Mouse (Mus musculus) CH12.LX (cell line): ENCODE measurements around the gene Vapb. TPM values are rescaled to one million over a fixed set of nuclear protein-coding genes. Genes with fewer than 3 reads are reported as not detected.

Experiments used
- DNase-seq: peaks from one replicate; pipeline ENCODE4 v3.0.0-alpha.2; 2013; ENCODE audit errors: extremely low read depth
- H3K27ac ChIP-seq: 2 replicates; pipeline ENCODE4 v1.5.1; 2012; ENCODE audit warnings: low read depth, mild to moderate bottlenecking, control low read depth, moderate library complexity; ENCODE audit not compliant: insufficient read depth
- H3K27me3 ChIP-seq: replicated peaks from 2 replicates; pipeline ENCODE3; 2012; ENCODE audit warnings: inconsistent platforms
- H3K36me3 ChIP-seq, 2 experiments: replicated peaks in 1 of 2; 2 replicates each; pipeline versions ENCODE3 to v1.6.1; 2012; ENCODE audit warnings: inconsistent platforms in 1 of 2, low read length in 1 of 2, mild to moderate bottlenecking in 1 of 2, mixed read lengths in 1 of 2, moderate library complexity in 1 of 2; ENCODE audit not compliant: control insufficient read depth in 1 of 2, insufficient read depth in 1 of 2
- H3K4me1 ChIP-seq, 2 experiments: 2 replicates each; pipeline ENCODE4 v1.6.1; 2012; ENCODE audit warnings: inconsistent platforms in 1 of 2, moderate library complexity in 1 of 2; ENCODE audit not compliant: insufficient read depth in 2 of 2, control insufficient read depth in 1 of 2
- H3K4me2 ChIP-seq: 2 replicates; pipeline ENCODE4 v1.6.1; 2012; ENCODE audit warnings: low read depth, mild to moderate bottlenecking, control low read depth; ENCODE audit not compliant: poor library complexity, insufficient read depth, severe bottlenecking
- H3K4me3 ChIP-seq, 3 experiments: fragments of 150-350 bp in 1 of 3; sonication (generic) in 1 of 3; replicated peaks in 1 of 3; 2 replicates each; pipeline versions ENCODE3 to v1.5.1; 2011 to 2012; ENCODE audit warnings: low read depth in 2 of 3, low read length in 2 of 3, mild to moderate bottlenecking in 2 of 3, moderate library complexity in 2 of 3, control low read depth in 1 of 3, improper control_type of control experiment in 1 of 3, inconsistent platforms in 1 of 3, mixed read lengths in 1 of 3; ENCODE audit not compliant: poor library complexity in 1 of 3
- H3K79me2 ChIP-seq: replicated peaks from 2 replicates; pipeline ENCODE4 v1.6.1; 2012; ENCODE audit warnings: mild to moderate bottlenecking, moderate library complexity; ENCODE audit not compliant: control insufficient read depth, poor library complexity, insufficient read depth, severe bottlenecking; ENCODE audit errors: extremely low read depth
- H3K9ac ChIP-seq: 2 replicates; pipeline ENCODE4 v1.6.1; 2012; ENCODE audit warnings: low read depth, mild to moderate bottlenecking, control low read depth, moderate library complexity; ENCODE audit not compliant: insufficient read depth
- H3K9me3 ChIP-seq: replicated peaks from 2 replicates; pipeline ENCODE3; 2012; ENCODE audit warnings: low read length, inconsistent platforms, mixed read lengths
- BHLHE40 ChIP-seq: IDR thresholded peaks from 2 replicates; pipeline ENCODE4 v1.6.1; 2011; ENCODE audit warnings: mild to moderate bottlenecking, low read depth, low read length, improper control_type of control experiment
- CHD1 ChIP-seq: IDR thresholded peaks from 2 replicates; pipeline ENCODE4 v1.6.1; 2012; ENCODE audit warnings: low read depth, low read length, improper control_type of control experiment, inconsistent platforms
- CTCF ChIP-seq, 2 experiments: IDR thresholded peaks in 1 of 2; conservative IDR thresholded peaks in 1 of 2; 2 replicates each; pipeline ENCODE4 v1.5.1; 2011 to 2012; ENCODE audit warnings: low read depth in 2 of 2, low read length in 2 of 2, improper control_type of control experiment in 1 of 2, inconsistent platforms in 1 of 2, mild to moderate bottlenecking in 1 of 2, moderate library complexity in 1 of 2
- E2F4 ChIP-seq: IDR thresholded peaks from 2 replicates; pipeline ENCODE4 v1.6.1; 2011; ENCODE audit warnings: low read depth, low read length, improper control_type of control experiment; ENCODE audit not compliant: insufficient replicate concordance
- ETS1 ChIP-seq: conservative IDR thresholded peaks from 2 replicates; pipeline ENCODE4 v1.6.1; 2012; ENCODE audit warnings: low read depth, mild to moderate bottlenecking, inconsistent platforms, low read length, improper control_type of control experiment, moderate library complexity
- GABPA ChIP-seq: IDR thresholded peaks from 2 replicates; pipeline ENCODE4 v1.6.1; 2012; ENCODE audit warnings: low read depth, low read length, improper control_type of control experiment, inconsistent platforms; ENCODE audit not compliant: insufficient replicate concordance
- IRF4 ChIP-seq: IDR thresholded peaks from 2 replicates; pipeline ENCODE4 v1.6.1; 2014; ENCODE audit warnings: low read depth, mild to moderate bottlenecking, inconsistent platforms, low read length, improper control_type of control experiment
- JUN ChIP-seq: IDR thresholded peaks from 2 replicates; pipeline ENCODE4 v1.6.1; 2011; ENCODE audit warnings: low read depth, mild to moderate bottlenecking, low read length, improper control_type of control experiment, moderate library complexity; ENCODE audit not compliant: insufficient read depth
- MAX ChIP-seq: IDR thresholded peaks from 2 replicates; pipeline ENCODE4 v1.6.1; 2011; ENCODE audit warnings: low read length, improper control_type of control experiment
- MAZ ChIP-seq: IDR thresholded peaks from 2 replicates; pipeline ENCODE4 v1.6.1; 2012; ENCODE audit warnings: low read depth, mild to moderate bottlenecking, inconsistent platforms, low read length, improper control_type of control experiment, moderate library complexity
- MXI1 ChIP-seq: IDR thresholded peaks from 2 replicates; pipeline ENCODE4 v1.6.1; 2011; ENCODE audit warnings: mild to moderate bottlenecking, low read depth, low read length, improper control_type of control experiment
- NELFE ChIP-seq: IDR thresholded peaks from 2 replicates; pipeline ENCODE4 v1.6.1; 2011; ENCODE audit warnings: low read depth, low read length, improper control_type of control experiment
- NRF1 ChIP-seq: IDR thresholded peaks from 2 replicates; pipeline ENCODE4 v1.6.1; 2014; ENCODE audit warnings: low read depth, mild to moderate bottlenecking, inconsistent platforms, low read length, improper control_type of control experiment, moderate library complexity
- PAX5 ChIP-seq: IDR thresholded peaks from 2 replicates; pipeline ENCODE4 v1.6.1; 2012; ENCODE audit warnings: low read length, inconsistent platforms, mixed read lengths
- POLR2A ChIP-seq: IDR thresholded peaks from 2 replicates; pipeline ENCODE4 v1.6.1; 2011; ENCODE audit warnings: low read depth, mild to moderate bottlenecking, improper control_type of control experiment, low read length
- RAD21 ChIP-seq: IDR thresholded peaks from 2 replicates; pipeline ENCODE4 v1.6.1; 2011; ENCODE audit warnings: low read depth, mild to moderate bottlenecking, low read length, improper control_type of control experiment, moderate library complexity
- RCOR1 ChIP-seq: conservative IDR thresholded peaks from 2 replicates; pipeline ENCODE4 v1.6.1; 2012; ENCODE audit warnings: low read depth, mild to moderate bottlenecking, inconsistent platforms, low read length, improper control_type of control experiment
- SIN3A ChIP-seq: IDR thresholded peaks from 2 replicates; pipeline ENCODE4 v1.6.1; 2012; ENCODE audit warnings: low read length, improper control_type of control experiment, inconsistent platforms
- SMC3 ChIP-seq: IDR thresholded peaks from 2 replicates; pipeline ENCODE4 v1.6.1; 2011; ENCODE audit warnings: low read depth, low read length, improper control_type of control experiment
- TBP ChIP-seq: conservative IDR thresholded peaks from 2 replicates; pipeline ENCODE4 v1.6.1; 2011; ENCODE audit warnings: low read depth, low read length, improper control_type of control experiment
- TCF12 ChIP-seq: IDR thresholded peaks from 2 replicates; pipeline ENCODE4 v1.6.1; 2014; ENCODE audit warnings: low read depth, mild to moderate bottlenecking, inconsistent platforms, low read length, improper control_type of control experiment
- UBTF ChIP-seq: IDR thresholded peaks from 2 replicates; pipeline ENCODE4 v1.6.1; 2012; ENCODE audit warnings: low read depth, mild to moderate bottlenecking, inconsistent platforms, low read length, improper control_type of control experiment, moderate library complexity
- USF1 ChIP-seq: IDR thresholded peaks from 2 replicates; pipeline ENCODE4 v1.6.1; 2014; ENCODE audit warnings: low read depth, mild to moderate bottlenecking, inconsistent platforms, low read length, improper control_type of control experiment
- USF2 ChIP-seq: conservative IDR thresholded peaks from 2 replicates; pipeline ENCODE4 v1.6.1; 2011; ENCODE audit warnings: low read depth, low read length, improper control_type of control experiment
- ZC3H11A ChIP-seq: IDR thresholded peaks from 2 replicates; pipeline ENCODE4 v1.6.1; 2012; ENCODE audit warnings: low read depth, mild to moderate bottlenecking, inconsistent platforms, low read length, improper control_type of control experiment
- ZMIZ1 ChIP-seq: IDR thresholded peaks from 2 replicates; pipeline ENCODE4 v1.6.1; 2012; ENCODE audit warnings: low read depth, mild to moderate bottlenecking, inconsistent platforms, low read length, improper control_type of control experiment
- dilution Hi-C: fragments of 300-500 bp; cut with MboI; formaldehyde crosslinking; loops from 2 replicates; pipeline ENCODE4 v1.14.3; 2020; ENCODE audit warnings: low sequenced_read_pairs; ENCODE audit not compliant: extremely low pct_unique_long_range_greater_than_20kb, extremely low pct_ligation_motif_present
- in situ Hi-C: fragments of 300-500 bp; cut with MboI; formaldehyde crosslinking; loops from 3 replicates; pipeline ENCODE4 v1.14.3; 2019; ENCODE audit warnings: low sequenced_read_pairs, low pct_ligation_motif_present, low pct_unique_long_range_greater_than_20kb, mixed read lengths
- polyA plus RNA-seq: library from polyadenylated mRNA; unstranded; fragments of >175 nt; gene quantifications from 2 replicates; pipeline ENCODE4 v1.2.1, GENCODE M21; 2012; ENCODE audit warnings: low read depth; ENCODE audit not compliant: insufficient read length
- total RNA-seq, 2 experiments: library from RNA; depleted of rRNA; stranded (reverse); fragments of 300-350 nt in 1 of 2; fragments of >200 nt in 1 of 2; gene quantifications; 2 replicates each; pipeline ENCODE4 v1.2.3; 2012 to 2014

The Vapb gene
- total and polyA plus RNA-seq, 3 experiments: 20.9 to 46.4 (median 44.7) TPM

GRCm38 (mm10) chr2:173691748-173692147, 45.6 kb upstream of the Vapb start:
- H3K9ac ChIP-seq: no peak overlapping the region
- no peaks in the 10 kb centered on the region for H3K79me2 ChIP-seq
- no peaks in the 10 kb centered on the region for H3K27me3 ChIP-seq
- DNase-seq: no peak
- H3K4me2 ChIP-seq: no peak overlapping the region
- no peak overlapping the region for H3K4me3 ChIP-seq
- TF ChIP-seq UBTF (no peak), PAX5 (no peak), CTCF (conservative IDR thresholded peaks at IDR 0.05 in 1 of 2, IDR thresholded peaks at IDR 0.05 in 1 of 2; ENCODE audit: low read depth in 2 of 2, low read length in 2 of 2) (no peak), ETS1 (no peak), RCOR1 (no peak), MXI1 (no peak), IRF4 (no peak), MAZ (no peak), BHLHE40 (no peak), ZC3H11A (no peak), POLR2A (no peak), SMC3 (no peak), TBP (no peak), NRF1 (no peak), CHD1 (no peak), MAX (no peak), E2F4 (no peak), SIN3A (no peak)
- in situ Hi-C loops (no loop called here), dilution Hi-C loops (no loop called here)
- peaks cover 0 to 4% of the 10 kb centered on the region in 2 experiments; a peak in 1 of 4 replicates for H3K4me1 ChIP-seq
- no peak overlapping the region for H3K27ac ChIP-seq
- H3K9me3 ChIP-seq: no peaks in the 10 kb centered on the region
- H3K36me3 ChIP-seq: peaks cover 46 to 94% of the 10 kb centered on the region in 2 experiments

- Histone ChIP-seq H3K27ac (no peak overlapping the region), H3K4me1 (peaks cover 0 to 4% of the 10 kb centered on the region in 2 experiments; a peak in 1 of 4 replicates), H3K4me2 (no peak overlapping the region), H3K9ac (no peak overlapping the region), H3K4me3 (no peak overlapping the region), H3K36me3 (peaks cover 53 to 95% of the 10 kb centered on the region in 2 experiments), H3K9me3 (no peaks in the 10 kb centered on the region), H3K27me3 (no peaks in the 10 kb centered on the region), H3K79me2 (no peaks in the 10 kb centered on the region)
- in situ Hi-C loops (no loop called here), dilution Hi-C loops (no loop called here)
- no peak for DNase-seq
- no peak for TF ChIP-seq RAD21
- no peak for TF ChIP-seq CHD1
- no peak for TF ChIP-seq GABPA
- TF ChIP-seq TCF12: no peak
- TF ChIP-seq NELFE: no peak
- TF ChIP-seq SIN3A: no peak
- no peak for TF ChIP-seq ZMIZ1
- TF ChIP-seq BHLHE40: no peak
- TF ChIP-seq POLR2A: no peak
- no peak for TF ChIP-seq JUN
- TF ChIP-seq USF1: no peak
- TF ChIP-seq MAZ: no peak
- no peak for TF ChIP-seq USF2
- no peak for TF ChIP-seq NRF1
These were observed 44.6 kb upstream of the Vapb start for GRCm38 (mm10) chr2:173692693-173693092.
